Mouse (Mus musculus) midbrain, postnatal 0 days (tissue): ENCODE measurements around the gene Gm44511. TPM values are rescaled to one million over a fixed set of nuclear protein-coding genes. Genes with fewer than 3 reads are reported as not detected.

Experiments
- ATAC-seq: fragments of 200-750 bp; cut with Nextera tagmentation; 2 replicates; pipeline ENCODE4 v1.8.0; 2017; ENCODE audit warnings: moderate number of reproducible peaks, mild to moderate bottlenecking, moderate TSS enrichment, moderate library complexity; ENCODE audit not compliant: low FRiP score
- DNase-seq: peaks from one replicate; pipeline ENCODE4 v3.0.0-alpha.2; 2015; ENCODE audit warnings: low spot score
- H3K27ac ChIP-seq: fragments of 300-500 bp; sonication (generic); 2 replicates; pipeline ENCODE4 v1.5.1; 2014; ENCODE audit warnings: low read depth, mild to moderate bottlenecking, low read length, mixed read lengths
- H3K27me3 ChIP-seq: fragments of 300-500 bp; sonication (generic); 2 replicates; pipeline ENCODE4 v1.6.1; 2014; ENCODE audit warnings: low read length, control low read depth, mixed read lengths; ENCODE audit not compliant: insufficient read depth
- H3K36me3 ChIP-seq: fragments of 300-500 bp; sonication (generic); 2 replicates; pipeline ENCODE4 v1.6.1; 2014; ENCODE audit warnings: low read length, control low read depth, mixed read lengths; ENCODE audit not compliant: insufficient read depth
- H3K4me1 ChIP-seq: fragments of 300-500 bp; sonication (generic); 2 replicates; pipeline ENCODE4 v1.6.1; 2014; ENCODE audit warnings: mild to moderate bottlenecking, control low read depth, antibody characterized with exemption, low read length, mixed read lengths; ENCODE audit not compliant: insufficient read depth
- H3K4me2 ChIP-seq: fragments of 300-500 bp; sonication (generic); 2 replicates; pipeline ENCODE4 v1.6.1; 2014; ENCODE audit warnings: low read depth, mild to moderate bottlenecking, low read length, mixed read lengths; ENCODE audit not compliant: poor library complexity, severe bottlenecking
- H3K4me3 ChIP-seq: fragments of 300-500 bp; sonication (generic); 2 replicates; pipeline ENCODE4 v1.5.1; 2014; ENCODE audit warnings: low read depth, mild to moderate bottlenecking, low read length, moderate library complexity
- H3K9ac ChIP-seq: fragments of 300-500 bp; sonication (generic); replicated peaks from 2 replicates; pipeline ENCODE4 v1.6.1; 2014; ENCODE audit warnings: mild to moderate bottlenecking, low read length, moderate library complexity, mixed read lengths; ENCODE audit not compliant: poor library complexity, severe bottlenecking
- H3K9me3 ChIP-seq: fragments of 300-500 bp; sonication (generic); 2 replicates; pipeline ENCODE4 v1.6.1; 2016; ENCODE audit warnings: low read length, control low read depth
- CTCF ChIP-seq: IDR thresholded peaks from 2 replicates; pipeline ENCODE4 v1.5.1; 2016; ENCODE audit warnings: antibody characterized with exemption, mild to moderate bottlenecking
- WGBS: fragments of 180-500 bp; shearing (Covaris S2); extraction: QIAGEN DNeasy Blood & Tissue Kit; methylation state at CpG from one replicate; pipeline ENCODE4 v1.1.7; 2014; 5-methylcytosine and 5-hydroxymethylcytosine counted together
- polyA plus RNA-seq: library from polyadenylated mRNA; unstranded; fragments of >200 nt; fragmentation: Nextera tagmentation; extraction: Ambion mirVana; gene quantifications from 2 replicates; pipeline ENCODE4 v1.2.1, GENCODE M21; 2015
- total RNA-seq: library from RNA; depleted of rRNA; stranded (reverse); fragments of >200 nt; gene quantifications from 2 replicates; pipeline ENCODE4 v1.2.3, GENCODE M21; 2014; rRNA removed

Gm44511 gene
- total RNA-seq (not detected in 2 replicates), polyA plus RNA-seq (not detected in 2 replicates)

DNA sequence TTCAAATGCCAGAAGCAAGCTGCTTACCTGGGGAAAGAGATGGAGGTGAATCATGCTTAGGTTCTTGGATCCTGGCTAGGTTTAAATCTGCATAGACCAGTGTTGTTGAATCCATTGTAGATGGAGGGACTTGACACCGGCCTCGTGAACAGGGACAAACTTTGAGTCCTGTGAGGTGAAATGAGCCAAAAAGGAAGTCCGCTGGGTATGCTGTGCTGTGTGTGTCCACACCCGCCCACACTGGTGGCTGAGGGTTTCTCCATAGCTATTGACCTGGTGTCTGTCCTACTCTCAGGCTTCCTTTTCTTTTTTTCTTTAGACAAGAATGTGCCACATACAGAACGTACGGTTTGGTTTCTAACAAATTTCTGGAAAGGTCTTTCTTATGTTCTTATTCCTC, at the start of gene Gm44511, which contains the start of gene Klrb1b:
Gene Gm44511 (minus strand): TSS at position 184 of the 400 bp plus-strand sequence.
Gene Klrb1b (minus strand): TSS at position 200 of the 400 bp plus-strand sequence.
- Histone ChIP-seq H3K36me3 (no peaks in the 10 kb centered on the region), H3K9me3 (no peaks in the 10 kb centered on the region), H3K4me1 (no peaks in the 10 kb centered on the region), H3K9ac (no peak within 1 kb of the TSS), H3K27ac (no peak within 1 kb of the TSS), H3K4me2 (no peak within 1 kb of the TSS), H3K4me3 (no peak within 1 kb of the TSS), H3K27me3 (no peaks in the 10 kb centered on the region)
- no peak for TF ChIP-seq CTCF
- ATAC-seq (no peak), DNase-seq (no peak)
- WGBS = 90% methylated on average over 6 of the region's 6 CpGs

DNA sequence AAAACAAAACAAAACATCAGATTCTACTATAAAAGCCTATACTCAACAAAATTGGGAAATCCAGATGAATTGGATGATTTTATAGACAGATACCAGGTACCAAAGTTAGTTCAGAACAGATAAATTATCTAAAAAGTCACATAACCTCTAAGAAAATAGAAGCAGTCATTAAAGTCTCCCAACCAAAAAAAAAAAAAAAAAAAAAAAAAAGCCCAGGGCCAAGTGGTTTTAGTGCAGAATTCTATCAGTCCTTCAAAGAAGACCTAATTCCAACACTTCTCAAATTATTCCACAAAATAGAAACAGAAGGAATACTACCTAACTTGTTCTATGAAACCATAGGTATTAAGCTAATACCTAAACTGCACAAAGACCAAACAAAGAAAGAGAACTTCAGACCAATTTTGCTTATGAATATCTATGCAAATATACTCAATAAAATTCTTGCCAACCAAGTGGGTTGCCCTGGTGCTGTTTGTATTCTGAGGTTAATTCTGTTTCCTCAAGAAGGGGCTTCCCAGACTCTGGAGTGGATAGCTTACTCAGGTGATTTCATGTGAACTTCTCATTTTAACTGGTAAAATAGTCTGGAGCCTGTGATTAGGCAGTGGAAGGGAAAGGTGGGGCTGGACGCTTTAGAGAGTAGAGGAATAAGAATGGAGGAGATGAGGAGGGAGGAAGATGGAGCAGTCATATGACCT, 45.9 kb upstream of the Gm44511 start:
- Histone ChIP-seq H3K4me2 (no peak overlapping the region), H3K4me1 (no peaks in the 10 kb centered on the region), H3K36me3 (no peaks in the 10 kb centered on the region), H3K27ac (no peak overlapping the region), H3K4me3 (no peak overlapping the region), H3K9ac (no peak overlapping the region), H3K9me3 (no peaks in the 10 kb centered on the region), H3K27me3 (no peaks in the 10 kb centered on the region)
- WGBS = 85% methylated on average over 1 of the region's 1 CpGs
- no peak for TF ChIP-seq CTCF
- ATAC-seq = no peak
- no peak for DNase-seq

DNA sequence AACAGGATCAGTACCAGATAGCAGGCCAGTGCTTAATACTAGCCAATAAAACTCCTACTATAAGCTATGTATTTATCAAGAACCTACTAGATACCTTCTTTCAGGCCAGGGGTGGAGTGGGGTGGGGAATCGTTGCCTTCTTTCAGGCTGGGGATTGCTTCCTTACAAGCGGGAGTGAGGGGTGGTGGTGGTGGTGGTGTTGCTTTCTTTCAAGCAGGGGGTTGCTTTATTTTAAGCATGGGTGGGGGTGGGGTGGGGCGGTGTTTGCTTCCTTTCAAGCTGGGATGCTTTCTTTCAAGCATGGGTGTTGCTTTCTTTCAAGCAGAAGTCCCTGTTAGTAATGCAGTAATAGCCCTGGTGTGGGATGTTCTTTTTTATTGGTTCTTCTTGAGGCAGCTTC, 42.7 kb upstream of the Gm44511 start:
- H3K4me1 ChIP-seq = no peaks in the 10 kb centered on the region
- TF ChIP-seq CTCF = no peak
- no peak overlapping the region for H3K27ac ChIP-seq
- 15% methylated on average over 3 of the region's 3 CpGs for WGBS
- H3K9me3 ChIP-seq = no peaks in the 10 kb centered on the region
- DNase-seq (no peak), ATAC-seq (no peak)
- H3K27me3 ChIP-seq = no peaks in the 10 kb centered on the region
- no peak overlapping the region for H3K4me2 ChIP-seq
- H3K36me3 ChIP-seq = no peaks in the 10 kb centered on the region
- H3K4me3 ChIP-seq = no peak overlapping the region
- no peak overlapping the region for H3K9ac ChIP-seq

DNA sequence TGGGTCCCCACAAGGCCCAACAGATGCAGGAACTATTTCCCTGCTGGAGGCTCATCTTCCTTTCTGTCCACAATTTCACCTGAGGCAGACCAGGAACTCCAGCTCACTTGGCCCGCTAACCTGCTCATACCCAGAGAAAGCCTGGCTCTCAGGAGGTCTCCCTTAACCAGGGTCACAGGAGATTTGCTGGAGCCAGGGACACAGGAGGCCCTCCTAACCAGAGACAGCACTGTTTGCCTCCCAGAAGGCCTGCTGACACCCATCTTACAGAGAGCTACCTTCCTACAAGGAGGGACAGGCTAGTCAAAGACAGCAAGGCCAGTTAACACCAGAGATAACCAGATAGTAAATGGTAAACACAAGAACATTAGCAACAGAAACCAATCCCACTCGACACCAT, 31.9 kb upstream of the Gm44511 start:
- ATAC-seq (no peak), DNase-seq (no peak)
- Histone ChIP-seq H3K9me3 (no peaks in the 10 kb centered on the region), H3K4me2 (no peak overlapping the region), H3K27ac (no peak overlapping the region), H3K4me3 (no peak overlapping the region), H3K9ac (no peak overlapping the region), H3K36me3 (no peaks in the 10 kb centered on the region), H3K4me1 (no peaks in the 10 kb centered on the region), H3K27me3 (no peaks in the 10 kb centered on the region)
- WGBS = 95% methylated on average over 2 of the region's 2 CpGs
- no peak for TF ChIP-seq CTCF

DNA sequence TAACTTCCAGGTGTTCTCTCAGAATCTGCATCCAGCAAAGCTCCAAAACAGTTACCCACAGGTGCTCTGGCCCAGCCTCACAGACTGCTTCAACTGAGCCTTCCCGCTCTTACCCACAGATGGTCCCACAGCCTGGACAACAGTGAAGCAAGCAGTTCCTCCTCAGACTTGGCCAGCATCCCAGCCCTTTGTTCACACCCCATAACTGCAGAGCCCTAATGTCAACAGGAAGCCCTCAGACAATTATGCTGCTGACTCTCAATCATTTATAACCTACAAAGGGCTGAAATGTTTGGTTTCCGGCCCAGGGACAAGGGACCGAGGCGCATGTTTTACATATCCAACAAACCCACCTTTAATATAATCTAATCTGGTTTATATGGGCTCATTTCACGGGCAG, 30.1 kb upstream of the Gm44511 start:
- DNase-seq (peak; percentile 74), ATAC-seq (no peak; the same call in 1 of the 2 replicates)
- 66% methylated on average over 5 of the region's 5 CpGs for WGBS
- no peak overlapping the region for H3K9ac ChIP-seq
- H3K4me3 ChIP-seq = no peak overlapping the region
- no peak for TF ChIP-seq CTCF
- H3K4me1 ChIP-seq = no peaks in the 10 kb centered on the region
- no peak overlapping the region for H3K27ac ChIP-seq
- H3K4me2 ChIP-seq = no peak overlapping the region
- no peaks in the 10 kb centered on the region for H3K27me3 ChIP-seq
- H3K9me3 ChIP-seq = no peaks in the 10 kb centered on the region
- no peaks in the 10 kb centered on the region for H3K36me3 ChIP-seq

DNA sequence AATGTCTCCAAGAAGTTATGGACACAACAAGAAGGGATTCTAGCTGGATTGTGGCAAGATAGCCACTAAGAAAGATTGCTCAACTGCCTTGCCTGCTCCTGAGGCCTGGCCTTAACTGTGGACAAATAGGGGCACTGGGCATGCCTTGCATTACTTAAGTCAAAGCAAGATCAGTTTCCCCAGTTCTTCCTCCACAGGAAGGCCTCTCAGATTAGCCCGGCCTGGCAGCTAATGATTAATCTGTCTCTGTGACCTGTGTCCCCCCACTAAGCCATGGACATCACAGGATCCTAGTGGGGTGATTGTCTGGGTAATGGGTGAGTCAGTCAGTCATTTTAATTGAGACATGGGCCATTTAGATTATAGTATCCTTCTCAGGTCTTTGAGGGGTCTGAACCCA, 29.4 kb upstream of the Gm44511 start:
- H3K9me3 ChIP-seq = no peaks in the 10 kb centered on the region
- H3K27me3 ChIP-seq = no peaks in the 10 kb centered on the region
- ATAC-seq (no peak), DNase-seq (no peak)
- no peak overlapping the region for H3K4me2 ChIP-seq
- 89% methylated on average over 1 of the region's 1 CpGs for WGBS
- TF ChIP-seq CTCF = no peak
- no peaks in the 10 kb centered on the region for H3K36me3 ChIP-seq
- H3K4me1 ChIP-seq = no peaks in the 10 kb centered on the region
- no peak overlapping the region for H3K4me3 ChIP-seq
- H3K27ac ChIP-seq = no peak overlapping the region
- no peak overlapping the region for H3K9ac ChIP-seq
